Mouse (Mus musculus): ENCODE results near the gene Cpn1.

- TF ChIP-seq CTCF (IDR thresholded peaks at IDR 0.05) = no peak
- no peak for TF ChIP-seq EP300 (IDR thresholded peaks at IDR 0.05)
Observed at GRCm38 (mm10) chr19:44013862-44014261, 27.5 kb upstream of the Cpn1 start.

Measured in lung, postnatal 0 days (tissue).